Mouse (Mus musculus) kidney, postnatal 14 days (tissue): ENCODE measurements around the gene Opn1sw.

Experiments used
- DNase-seq: peaks from one replicate; pipeline ENCODE4 v3.0.0; 2022; ENCODE audit warnings: mixed read lengths

The Opn1sw gene

DNA sequence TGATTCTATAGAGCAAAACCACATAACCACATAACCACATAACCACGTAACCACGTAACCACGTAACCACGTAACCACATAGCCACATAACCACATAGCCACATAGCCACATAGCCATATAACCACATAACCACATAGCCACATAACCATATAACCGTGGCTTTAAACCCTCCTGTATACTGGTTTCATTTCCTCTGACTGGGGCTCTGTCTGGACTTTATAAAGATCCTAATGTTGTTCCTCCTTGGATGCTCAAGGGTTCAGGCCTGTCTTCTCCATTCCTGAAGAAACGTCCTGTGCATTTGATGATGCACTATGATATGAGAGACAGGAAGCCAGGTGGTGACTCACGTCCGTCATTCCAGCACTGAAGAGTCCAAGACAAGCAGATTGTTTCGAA, 61.3 kb downstream of the Opn1sw start:
- no peak for DNase-seq
